Mouse (Mus musculus) urinary bladder, postnatal 14 days (tissue): ENCODE measurements around the gene Olfr513.

Experiments used
- DNase-seq: peaks from one replicate; pipeline ENCODE4 v3.0.0; 2021; ENCODE audit warnings: low spot score

Olfr513 gene

GRCm38 (mm10) chr7:108750673-108751072, at the start of gene Olfr513:
Olfr513 (plus strand) TSS chr7:108750973.
- DNase-seq: no peak

GRCm38 (mm10) chr7:108713020-108713419, 37.8 kb upstream of the Olfr513 start, which contains the start of gene Olfr512:
Olfr512 (plus strand) TSS chr7:108713320.
- DNase-seq: no peak

DNA sequence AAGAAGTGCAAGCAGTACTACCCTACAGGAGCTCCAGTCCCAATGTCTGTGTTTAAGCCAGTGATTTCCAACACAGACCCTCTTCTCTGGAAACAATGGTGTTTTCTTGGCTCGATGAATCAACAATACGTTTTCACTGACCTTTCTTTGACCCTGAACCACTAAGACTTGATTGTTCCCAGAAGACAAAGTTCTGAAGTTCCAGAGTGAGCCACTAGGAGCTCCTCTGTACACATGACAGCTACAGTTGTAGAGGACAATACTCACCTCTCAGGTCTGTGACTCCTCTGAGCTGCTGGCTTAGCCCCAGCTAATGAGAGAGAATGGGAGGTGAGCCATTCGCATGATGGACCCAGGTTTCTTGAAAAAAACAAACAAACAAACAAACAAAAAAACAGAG, 9.6 kb downstream of the Olfr513 start:
- no peak for DNase-seq

DNA sequence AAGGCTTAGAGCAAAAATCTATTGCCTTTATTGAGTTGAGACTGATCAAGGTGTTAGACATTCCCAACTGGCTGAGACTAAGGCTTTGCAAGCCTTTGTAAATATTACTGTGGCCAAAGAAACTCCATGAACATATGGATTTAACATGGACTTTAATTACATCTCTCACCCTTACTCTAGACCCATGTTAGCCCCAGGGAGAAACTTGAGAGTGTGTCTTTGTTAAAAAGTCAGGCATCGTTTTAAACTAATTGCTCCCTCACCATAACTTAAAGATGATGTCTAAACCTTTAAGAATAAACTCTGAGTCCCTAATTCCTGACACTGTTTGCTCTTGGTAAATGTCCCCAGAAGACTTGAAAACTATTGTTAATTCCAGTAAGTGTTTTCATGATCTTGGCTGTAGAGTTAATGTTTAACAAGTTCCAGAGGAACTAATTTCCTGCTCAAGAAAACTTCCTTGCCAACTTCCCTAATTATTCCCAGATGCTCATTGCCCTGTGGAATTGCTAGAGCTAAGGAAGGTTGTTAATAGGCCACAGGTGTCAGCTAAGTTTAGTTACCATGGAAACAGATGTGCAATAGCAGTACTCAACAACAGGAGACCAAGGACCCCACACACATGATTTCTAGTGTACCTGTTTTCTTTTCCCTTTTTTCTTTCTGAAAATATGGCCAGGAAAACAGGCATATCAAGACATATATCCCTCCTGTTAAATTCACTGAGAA, 46.6 kb downstream of the Olfr513 start:
- DNase-seq: no peak
